Mouse (Mus musculus) bone marrow, adult 2 months (tissue): ENCODE results near the gene Eps8. TPM values are rescaled to one million over a fixed set of nuclear protein-coding genes. Genes with fewer than 3 reads are reported as not detected.

Experiments
- H3K27ac ChIP-seq: fragments of 200-500 bp; 2 replicates; pipeline ENCODE4 v1.5.1; 2012; ENCODE audit warnings: low read depth, mild to moderate bottlenecking, control low read depth, inconsistent platforms, low read length; ENCODE audit not compliant: control insufficient read depth, poor library complexity, insufficient read depth
- H3K4me1 ChIP-seq: fragments of 200-500 bp; 2 replicates; pipeline ENCODE4 v1.6.1; 2011; ENCODE audit warnings: low read length; ENCODE audit not compliant: control insufficient read depth, insufficient read depth
- H3K4me3 ChIP-seq: fragments of 200-500 bp; replicated peaks from 2 replicates; pipeline ENCODE3; 2011; ENCODE audit warnings: mild to moderate bottlenecking, low read depth, low read length, control low read depth; ENCODE audit not compliant: control insufficient read depth
- CTCF ChIP-seq: fragments of 200-500 bp; IDR thresholded peaks from 2 replicates; pipeline ENCODE4 v1.5.1; 2011; ENCODE audit warnings: low read length, control low read depth; ENCODE audit not compliant: control insufficient read depth, insufficient read depth
- POLR2A ChIP-seq: fragments of 200-500 bp; IDR thresholded peaks from 2 replicates; pipeline ENCODE4 v1.6.1; 2011; ENCODE audit warnings: low read depth, mild to moderate bottlenecking, control low read depth, low read length, borderline replicate concordance; ENCODE audit not compliant: control insufficient read depth
- WGBS: fragments of 180-500 bp; shearing (Covaris S2); methylation state at CpG from one replicate; pipeline ENCODE4 v1.1.7; 2018; 5-methylcytosine and 5-hydroxymethylcytosine counted together
- polyA plus RNA-seq: library from polyadenylated mRNA; stranded (reverse); fragments of >200 nt; gene quantifications from 2 replicates; pipeline ENCODE4 v1.2.4, GENCODE M21; 2011; ENCODE audit warnings: low replicate concordance; ENCODE audit not compliant: missing spikeins, insufficient read depth, insufficient read length

Eps8 gene
- polyA plus RNA-seq, 1 experiment = 4.2 TPM

DNA sequence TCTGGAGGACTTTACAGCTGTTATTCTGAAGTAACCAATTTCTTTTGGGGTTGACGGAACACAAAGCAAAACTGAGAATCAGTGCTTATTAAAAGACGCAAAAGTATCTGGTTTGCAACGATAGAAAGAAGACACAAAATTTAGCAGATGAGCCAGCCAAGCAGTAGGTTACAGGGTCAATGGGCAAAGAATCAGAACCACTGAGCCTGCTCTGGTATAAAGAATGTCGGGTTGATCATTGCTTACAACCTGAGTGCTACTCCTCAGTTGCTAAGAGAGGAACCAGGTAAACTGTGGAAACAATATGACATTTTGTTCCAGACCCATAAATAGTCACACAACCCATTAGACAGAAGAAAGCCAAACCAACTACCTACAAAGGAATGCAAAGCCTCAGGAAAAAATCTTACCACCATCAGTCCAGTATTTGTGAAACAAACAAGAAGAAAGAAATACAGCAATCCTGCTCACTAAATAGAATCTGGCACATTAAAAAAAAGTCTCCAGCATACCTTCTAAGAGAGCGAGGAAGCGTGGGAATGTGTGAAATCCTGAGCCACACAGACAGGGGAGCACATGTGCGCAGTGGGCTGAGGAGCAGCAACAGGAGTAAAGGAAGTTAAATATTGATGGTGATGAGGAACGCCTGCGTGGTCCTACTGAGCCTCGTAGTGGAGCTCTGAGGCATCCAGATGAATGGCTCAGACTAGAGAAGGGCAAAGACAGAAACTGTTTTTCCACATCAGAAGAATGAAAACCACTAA, 66.0 kb downstream of the Eps8 start:
- H3K4me3 ChIP-seq = no peak overlapping the region
- TF ChIP-seq POLR2A (no peak), CTCF (no peak)
- H3K4me1 ChIP-seq = no peaks in the 10 kb centered on the region
- WGBS = 84% methylated on average over 10 of the region's 10 CpGs
- H3K27ac ChIP-seq = no peak overlapping the region

DNA sequence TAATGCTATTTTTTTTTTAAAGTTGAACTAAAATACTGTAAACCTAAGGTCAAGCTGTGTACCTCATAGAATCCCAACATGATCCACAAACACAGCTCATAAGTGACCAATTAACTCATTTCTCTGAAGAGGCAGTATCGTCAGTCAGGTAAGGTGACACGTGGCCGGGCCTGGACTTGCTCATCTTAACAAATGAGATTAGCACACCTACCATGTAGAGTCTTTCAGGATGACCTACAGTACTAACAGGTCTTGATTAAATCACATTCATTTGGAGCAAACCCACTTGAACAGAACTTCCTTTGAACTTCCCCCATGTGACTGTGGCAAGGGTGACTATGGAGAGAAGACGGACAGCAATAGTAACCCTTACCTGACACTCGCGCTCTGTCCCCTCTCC, 66.8 kb downstream of the Eps8 start:
- no peak overlapping the region for H3K27ac ChIP-seq
- H3K4me3 ChIP-seq = no peak overlapping the region
- no peaks in the 10 kb centered on the region for H3K4me1 ChIP-seq
- 86% methylated on average over 6 of the region's 6 CpGs for WGBS
- TF ChIP-seq POLR2A = no peak

DNA sequence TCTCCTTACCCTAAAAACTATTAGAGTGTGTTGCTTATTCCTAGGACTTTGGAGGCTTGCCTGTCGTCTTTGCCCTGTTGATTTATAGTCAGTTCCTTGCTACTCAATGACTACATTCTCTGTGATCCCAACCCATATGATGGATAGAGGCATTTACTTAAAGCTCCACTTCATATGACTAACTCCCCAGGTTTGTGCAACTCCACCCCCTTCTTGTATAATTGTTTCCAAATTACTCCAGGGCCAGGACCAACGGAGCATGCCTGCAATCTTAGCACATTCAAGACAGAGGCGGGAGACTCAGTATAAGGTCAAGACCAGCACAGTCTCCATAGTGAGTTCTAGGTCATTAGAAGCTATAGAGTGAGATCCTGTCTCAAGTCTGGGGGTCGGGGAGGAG, 69.4 kb downstream of the Eps8 start:
- 69% methylated on average over 4 of the region's 4 CpGs for WGBS
- Histone ChIP-seq H3K4me1 (no peaks in the 10 kb centered on the region; the same call in 1 of the 2 replicates), H3K4me3 (no peak overlapping the region), H3K27ac (no peak overlapping the region)
- no peak for TF ChIP-seq CTCF
- no peak for TF ChIP-seq POLR2A

- WGBS = 82% methylated on average over 5 of the region's 5 CpGs
- H3K27ac ChIP-seq = no peak overlapping the region
- TF ChIP-seq CTCF (no peak), POLR2A (no peak)
- H3K4me3 ChIP-seq = no peak overlapping the region
- H3K4me1 ChIP-seq = no peaks in the 10 kb centered on the region; the same call in 1 of the 2 replicates
These were observed 71.6 kb downstream of the Eps8 start for GRCm38 (mm10) chr6:137583056-137583455.

GRCm38 (mm10) chr6:137582207-137582889, 72.3 kb downstream of the Eps8 start:
- Histone ChIP-seq H3K4me1 (no peaks in the 10 kb centered on the region; the same call in 1 of the 2 replicates), H3K27ac (no peak overlapping the region), H3K4me3 (no peak overlapping the region)
- 81% methylated on average over 19 of the region's 19 CpGs for WGBS
- TF ChIP-seq CTCF = no peak
- TF ChIP-seq POLR2A = no peak

GRCm38 (mm10) chr6:137581331-137582010, 73.2 kb downstream of the Eps8 start:
- 85% methylated on average over 6 of the region's 6 CpGs for WGBS
- no peak for TF ChIP-seq POLR2A
- TF ChIP-seq CTCF = no peak
- no peak overlapping the region for H3K4me3 ChIP-seq
- H3K4me1 ChIP-seq = no peaks in the 10 kb centered on the region; the same call in 1 of the 2 replicates
- H3K27ac ChIP-seq = no peak overlapping the region

DNA sequence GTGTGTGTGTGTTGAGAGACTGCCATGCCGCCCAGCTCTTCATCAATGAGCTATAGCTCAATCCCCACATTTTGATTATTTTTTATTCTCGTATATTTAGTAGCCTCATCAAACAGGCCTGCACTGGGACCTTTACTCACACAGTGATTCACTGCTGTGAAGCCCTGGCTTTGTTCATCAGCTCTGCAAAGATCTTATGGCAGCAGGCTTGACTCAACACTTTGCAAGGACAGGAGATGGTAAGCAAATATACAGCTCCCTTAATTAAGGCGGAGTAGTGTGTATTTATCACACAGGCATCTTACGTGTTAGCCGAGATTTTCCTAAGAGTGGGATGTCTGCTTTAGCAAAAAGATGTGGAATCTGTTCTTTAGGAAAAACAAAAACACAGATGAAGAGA, 74.2 kb downstream of the Eps8 start:
- 87% methylated on average over 5 of the region's 5 CpGs for WGBS
- no peak overlapping the region for H3K4me3 ChIP-seq
- H3K27ac ChIP-seq = no peak overlapping the region
- no peaks in the 10 kb centered on the region; the same call in 1 of the 2 replicates for H3K4me1 ChIP-seq
- no peak for TF ChIP-seq POLR2A

- no peak overlapping the region for H3K4me3 ChIP-seq
- H3K27ac ChIP-seq = no peak overlapping the region
- 10% methylated on average over 12 of the region's 12 CpGs for WGBS
- TF ChIP-seq CTCF (no peak), POLR2A (no peak)
- no peaks in the 10 kb centered on the region; the same call in 1 of the 2 replicates for H3K4me1 ChIP-seq
These were observed 77.9 kb downstream of the Eps8 start for GRCm38 (mm10) chr6:137576670-137577371.
